Mouse (Mus musculus) cerebellum, postnatal 25 days (tissue): ENCODE results near the gene Tmem143.
A peak's percentile ranks its signal among the peaks of the same experiment; 100 is the strongest.
"Not testable (repeated sequence)": the region's sequence is repeated elsewhere in the genome, so short reads cannot be mapped to it uniquely, and the experiment has no call there.

Source experiments
- DNase-seq, 2 experiments: peaks; one replicate each; pipeline ENCODE4 v3.0.0; 2021; ENCODE audit warnings: mixed read lengths in 2 of 2

The Tmem143 gene

GRCm38 (mm10) chr7:45896517-45897257, at the start of gene Tmem143, which contains the start of gene Syngr4:
Gene Tmem143 (plus strand): TSS chr7:45896941.
Gene Syngr4 (minus strand): TSS chr7:45896714.
- DNase-seq: peak; percentile 96 to 98

GRCm38 (mm10) chr7:45848447-45849027, 48.2 kb upstream of the Tmem143 start:
- DNase-seq: no peak

DNA sequence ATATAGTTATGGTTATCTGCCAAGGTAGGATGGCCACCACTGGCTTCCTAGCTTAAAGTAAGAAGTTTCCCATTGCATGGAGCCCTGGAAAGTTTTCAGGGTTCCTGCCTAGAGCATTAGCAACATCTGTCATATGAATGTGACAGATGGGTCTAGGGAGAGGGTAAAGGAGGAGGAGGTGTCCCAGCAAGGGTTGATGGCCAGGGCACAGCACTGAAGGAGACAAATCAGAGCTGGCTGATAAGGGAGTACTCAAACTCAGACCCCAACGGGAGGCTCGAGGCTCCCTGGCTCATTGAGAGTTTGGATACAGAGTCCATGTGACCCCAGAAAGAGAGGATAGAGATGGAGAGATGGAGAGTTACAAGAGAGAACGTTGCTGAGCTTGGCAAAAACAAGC, 46.1 kb upstream of the Tmem143 start:
- no peak for DNase-seq

DNA sequence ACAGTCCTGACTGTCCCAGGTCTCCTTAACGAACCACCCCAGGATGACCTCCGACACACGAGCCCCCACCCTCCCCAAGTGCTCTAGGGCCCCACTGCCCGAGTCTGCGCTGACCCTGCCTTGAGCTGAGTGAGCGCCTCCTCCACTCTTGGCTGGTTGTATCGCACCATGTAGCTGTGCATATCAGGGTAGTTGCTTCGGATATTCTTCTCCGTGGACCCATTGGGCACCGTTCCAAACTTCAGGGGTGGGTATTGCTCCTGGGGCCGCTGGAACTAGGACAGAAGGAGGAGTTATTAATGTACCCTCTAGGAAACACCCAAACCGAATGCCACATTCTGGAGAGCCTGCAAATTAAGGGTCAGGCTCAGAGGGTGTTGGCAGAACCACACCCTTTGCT, 43.7 kb upstream of the Tmem143 start:
- DNase-seq: no peak

- peak; percentile 71 to 72 for DNase-seq
Measured at GRCm38 (mm10) chr7:45856950-45857901, 39.5 kb upstream of the Tmem143 start.

GRCm38 (mm10) chr7:45859008-45859407, 37.7 kb upstream of the Tmem143 start:
- no peak for DNase-seq

DNA sequence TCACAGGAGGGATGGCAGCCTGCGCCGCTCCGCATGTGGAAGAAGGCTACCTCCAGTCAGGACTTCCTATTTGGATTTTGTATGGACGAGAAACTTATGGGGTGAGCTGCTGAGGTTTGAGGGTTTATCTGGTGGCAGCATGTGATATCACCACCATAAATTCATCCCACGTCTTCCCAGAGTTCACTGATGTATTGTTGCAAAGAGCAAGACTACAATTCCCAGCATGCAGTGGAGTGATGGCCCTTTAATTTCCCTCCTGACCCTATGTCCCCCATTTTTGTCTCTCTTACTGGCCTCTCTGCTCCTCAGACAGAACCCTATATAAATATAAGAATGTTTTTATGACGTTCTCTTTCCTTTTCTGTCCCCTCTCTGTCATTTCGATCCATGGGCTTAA, 33.9 kb upstream of the Tmem143 start:
- no peak for DNase-seq

- no peak for DNase-seq
Measured at GRCm38 (mm10) chr7:45864435-45864834, 32.3 kb upstream of the Tmem143 start.

DNA sequence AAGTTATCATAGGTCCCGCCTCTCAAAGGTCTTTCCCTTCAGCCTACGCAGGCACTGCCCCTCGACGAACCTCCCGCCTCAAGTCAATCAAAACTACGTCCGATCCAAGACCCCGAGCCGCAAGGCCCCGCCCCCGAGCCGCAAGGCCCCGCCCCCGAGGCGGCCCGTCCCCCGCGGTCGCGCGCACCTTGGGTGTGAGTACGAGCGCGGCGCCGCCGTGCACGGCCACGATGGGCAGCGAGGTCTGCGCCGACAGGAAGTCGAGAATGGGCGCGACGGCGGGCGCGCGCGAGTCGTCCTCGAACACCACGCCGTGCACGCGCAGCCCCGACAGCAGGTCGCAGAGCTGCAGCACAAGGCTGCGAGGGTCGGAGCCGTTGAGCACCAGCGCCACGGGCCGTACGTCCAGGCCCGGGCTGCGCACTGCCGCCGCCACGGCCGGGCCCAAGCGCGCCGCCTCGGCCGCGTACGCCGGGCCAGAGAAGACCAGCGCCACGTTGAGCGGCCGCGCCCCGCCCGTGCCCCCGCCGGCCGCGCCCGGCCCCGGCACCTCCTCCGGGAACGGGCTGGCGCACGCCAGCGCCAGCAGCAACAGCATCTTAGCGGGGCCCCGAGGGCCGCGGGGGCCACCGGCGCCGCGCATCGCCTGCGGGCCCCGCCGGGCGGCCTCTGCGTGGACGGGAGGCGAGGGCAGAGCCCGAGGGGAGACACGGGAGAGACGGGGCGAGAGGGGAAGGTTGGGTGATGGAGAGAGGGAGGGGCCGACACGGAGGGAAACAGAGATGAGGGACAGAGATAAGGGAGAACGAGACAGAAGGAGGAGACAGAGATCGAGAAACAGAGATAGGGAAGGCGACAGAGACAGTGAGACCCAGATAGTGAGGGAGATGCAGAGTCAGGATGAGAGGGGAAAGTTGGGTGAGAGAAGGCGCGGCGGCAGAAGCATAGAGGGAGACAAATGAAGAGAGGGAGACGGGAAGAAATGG, 30.5 kb upstream of the Tmem143 start:
- DNase-seq: peak; percentile 76 to 88

DNA sequence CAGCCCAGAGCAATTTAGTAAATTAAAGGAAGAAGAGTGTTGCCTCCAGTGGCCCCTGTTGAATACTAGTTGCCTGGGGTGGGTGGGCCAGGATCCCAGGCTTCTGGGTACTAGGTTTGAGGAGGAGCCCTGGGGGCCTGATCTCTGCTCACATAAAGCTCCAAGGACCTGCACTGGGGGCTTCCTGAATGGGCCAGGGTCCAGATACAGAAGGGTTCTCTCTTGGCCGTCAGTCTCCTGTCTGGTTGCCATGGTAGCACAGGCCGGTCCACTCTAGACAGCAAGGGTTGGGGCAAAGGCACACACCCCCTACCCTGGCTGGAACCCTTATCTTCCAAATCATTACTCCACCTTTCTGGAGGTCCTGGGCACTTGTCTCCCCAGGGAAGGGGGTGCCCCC, 28.9 kb upstream of the Tmem143 start:
- no peak for DNase-seq

DNA sequence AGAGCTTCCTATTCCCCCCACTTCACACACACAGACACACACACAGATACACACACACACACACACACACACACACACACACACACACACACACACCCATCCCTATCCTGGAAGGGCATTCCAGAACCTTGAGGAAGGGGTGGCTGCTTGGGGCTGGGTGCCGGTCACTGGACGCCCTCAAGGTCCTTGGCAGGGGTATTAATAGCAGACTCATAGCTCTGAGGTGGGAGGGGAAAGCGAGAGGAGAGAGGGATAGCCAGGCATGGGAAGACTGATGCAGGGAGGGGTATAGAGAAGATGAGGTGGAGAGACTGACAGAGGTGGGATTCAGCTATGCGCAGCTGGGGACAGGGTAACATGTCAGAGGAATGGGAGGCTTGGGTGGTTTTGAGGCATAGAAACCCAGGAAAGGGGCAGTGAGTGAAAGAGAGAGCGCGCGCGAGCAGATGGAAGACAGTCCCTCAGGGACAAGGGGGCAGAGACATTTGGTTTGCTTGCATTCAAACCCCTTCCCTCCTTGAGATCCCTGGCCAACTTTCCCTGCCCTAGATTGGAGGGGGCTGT, 27.6 kb upstream of the Tmem143 start:
- no peak for DNase-seq

GRCm38 (mm10) chr7:45869787-45870186, 27.0 kb upstream of the Tmem143 start:
- DNase-seq: peak in 1 of 2 experiments; percentile 31

DNA sequence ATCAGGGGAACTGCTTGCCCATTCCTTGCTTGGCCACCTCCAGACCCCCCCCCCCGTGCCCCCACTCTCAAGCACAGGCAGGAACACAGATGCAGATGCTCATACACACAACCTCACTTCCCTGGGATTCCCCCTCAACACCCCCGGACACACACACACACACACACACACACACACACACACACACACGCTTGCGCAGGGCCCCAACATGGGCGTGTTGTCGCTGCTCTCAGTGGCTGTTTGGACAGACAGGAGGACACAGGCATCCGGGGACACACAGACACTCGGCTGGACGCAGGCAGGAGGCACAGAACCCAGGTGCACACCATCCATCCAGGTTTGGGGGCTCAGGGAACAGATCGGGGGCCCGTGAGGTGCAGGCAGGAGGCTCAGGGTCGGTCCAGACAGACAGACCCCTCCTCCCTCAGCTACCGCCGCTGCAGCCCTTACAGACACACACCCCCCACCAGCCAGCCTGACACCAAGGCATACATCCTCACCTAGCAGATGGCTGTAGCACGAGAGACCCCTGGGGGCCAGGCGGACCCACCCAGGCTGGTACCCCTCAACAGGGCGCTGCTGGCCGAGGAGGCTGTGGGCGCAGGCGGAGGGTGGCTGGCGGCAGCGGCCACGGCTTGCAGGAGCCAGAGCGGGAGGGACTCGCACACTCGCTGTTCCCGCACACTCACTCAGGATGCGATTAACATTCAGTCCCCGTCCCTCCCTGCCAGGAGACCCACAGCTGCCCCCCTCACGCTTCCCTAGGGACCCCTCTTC, 26.3 kb upstream of the Tmem143 start:
- peak in 1 of 2 experiments; percentile 37 for DNase-seq

DNA sequence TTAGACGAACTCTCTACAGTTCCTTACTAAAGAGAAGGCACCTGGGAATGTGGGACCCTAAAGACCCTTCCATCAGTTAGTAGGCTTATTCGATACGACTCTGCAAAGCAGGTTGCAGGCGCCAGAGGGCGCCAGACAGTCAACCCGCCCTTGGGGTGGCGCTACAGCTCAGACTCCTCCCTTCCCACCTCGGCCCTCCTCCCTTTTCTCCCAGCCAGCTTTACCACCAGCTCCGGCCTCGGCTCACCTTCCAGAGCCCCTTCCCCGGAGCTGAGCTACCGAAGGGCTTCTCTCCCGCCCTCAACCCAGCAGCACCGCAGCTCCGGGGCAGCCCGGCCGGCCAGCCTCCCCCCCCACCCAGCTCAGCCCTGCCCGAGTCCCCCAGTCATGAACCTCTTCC, 24.1 kb upstream of the Tmem143 start, which contains the start of gene Kdelr1:
Gene Kdelr1 (plus strand): TSS at position 149 of the 400 bp plus-strand sequence.
- peak; percentile 92 to 94 for DNase-seq

DNA sequence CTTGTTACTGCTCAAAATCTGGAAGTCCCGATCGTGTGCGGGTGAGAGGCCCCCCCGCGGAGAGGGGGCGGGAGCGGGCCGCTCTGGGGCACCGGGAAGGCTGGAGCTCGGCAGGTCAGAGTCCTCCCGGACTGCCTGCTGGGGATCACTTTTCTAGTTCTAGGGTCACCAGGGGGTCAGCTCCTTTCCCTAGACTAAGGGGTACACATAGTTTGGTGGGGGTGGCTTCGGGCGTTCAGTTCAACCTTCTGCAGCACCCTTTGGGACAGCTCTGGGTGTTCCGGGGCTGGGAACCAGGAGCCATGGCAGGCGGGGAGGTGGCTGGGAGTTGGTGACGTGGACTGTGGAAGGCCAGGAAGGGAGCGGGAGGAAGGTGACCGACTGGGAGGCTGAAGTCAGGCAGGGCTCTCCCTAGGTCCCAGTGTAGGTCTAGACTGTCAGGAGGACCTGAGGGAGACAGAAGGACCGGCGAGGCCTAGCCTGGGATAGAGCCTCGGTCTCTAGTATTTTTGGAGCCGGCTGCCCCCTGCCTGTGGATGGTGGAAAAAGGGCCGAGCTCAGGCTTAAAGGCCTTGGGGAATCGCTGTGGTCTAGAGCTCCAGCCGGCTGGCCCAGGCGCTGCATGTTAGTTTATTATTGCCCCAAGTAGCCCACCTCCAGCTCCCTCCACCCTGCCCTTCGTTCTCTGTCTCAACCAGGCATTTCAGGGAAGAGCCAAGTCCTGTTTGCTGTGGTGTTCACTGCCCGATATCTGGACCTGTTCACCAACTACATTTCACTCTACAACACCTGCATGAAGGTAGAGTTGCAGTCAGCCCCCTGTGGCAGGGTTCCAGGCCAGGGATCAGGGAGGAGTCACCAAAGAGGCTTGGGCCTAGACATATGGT, 23.4 kb upstream of the Tmem143 start:
- peak; percentile 74 to 78 for DNase-seq

- DNase-seq: no peak
Measured at GRCm38 (mm10) chr7:45876895-45877294, 19.8 kb upstream of the Tmem143 start.

- not testable (repeated sequence) for DNase-seq
Measured at GRCm38 (mm10) chr7:45878278-45878677, 18.5 kb upstream of the Tmem143 start, which contains the start of gene Grin2d. Gene Grin2d (minus strand): TSS chr7:45878378.

DNA sequence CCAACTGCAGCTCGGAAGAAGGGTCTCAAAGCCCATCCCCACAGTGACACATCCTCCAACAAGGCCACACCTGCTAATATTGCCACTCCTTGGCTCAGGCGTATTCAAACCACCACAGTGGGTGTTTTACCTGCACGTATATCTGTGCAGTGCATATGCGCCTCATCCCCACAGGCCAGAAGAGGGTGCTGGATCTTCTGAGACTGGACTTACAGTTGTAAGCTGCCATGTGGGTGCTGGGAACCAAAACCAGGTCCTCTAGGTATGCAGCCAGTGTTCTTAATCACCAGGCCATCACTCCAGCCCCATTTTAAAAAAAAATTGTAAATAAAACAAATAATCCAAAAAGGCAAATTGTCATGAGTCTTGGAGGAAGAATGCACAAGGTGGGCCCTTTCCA, 16.2 kb upstream of the Tmem143 start:
- no peak for DNase-seq

DNA sequence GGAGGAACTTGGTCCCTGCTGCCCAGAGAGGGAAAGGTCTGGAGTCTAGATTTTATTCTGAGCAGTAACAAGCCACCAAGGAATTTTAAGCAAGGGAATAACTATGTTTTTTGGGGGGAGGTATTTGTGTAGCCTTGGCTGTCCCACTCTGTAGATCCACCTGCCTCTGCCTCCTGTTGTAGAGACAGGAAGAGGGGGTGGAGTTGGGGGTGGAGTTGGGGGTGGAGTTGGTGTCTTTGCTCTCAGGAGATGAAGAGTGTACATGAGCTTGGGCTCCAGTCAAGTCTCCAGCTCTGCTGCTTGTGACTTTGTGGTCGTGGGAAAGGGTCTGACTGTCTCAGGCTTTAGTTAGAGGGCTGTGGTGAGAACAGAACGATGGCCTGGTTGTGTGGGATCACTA, 15.7 kb upstream of the Tmem143 start:
- no peak for DNase-seq

GRCm38 (mm10) chr7:45887246-45887645, 9.5 kb upstream of the Tmem143 start:
- DNase-seq: no peak
